Mouse (Mus musculus) embryonic fibroblast, embryonic 13.5 days (primary cell): ENCODE results near the gene Prpf6. TPM values are rescaled to one million over a fixed set of nuclear protein-coding genes. Genes with fewer than 3 reads are reported as not detected.

Experiments used
- H3K27ac ChIP-seq: 2 replicates; pipeline ENCODE4 v1.5.1; 2012; ENCODE audit warnings: low read length, control low read depth, inconsistent platforms; ENCODE audit not compliant: insufficient read depth
- H3K4me1 ChIP-seq: 2 replicates; pipeline ENCODE4 v1.6.1; 2011; ENCODE audit warnings: low read length; ENCODE audit not compliant: control insufficient read depth, insufficient read depth
- H3K4me3 ChIP-seq: 2 replicates; pipeline ENCODE4 v1.5.1; 2011; ENCODE audit warnings: mild to moderate bottlenecking, control low read depth, low read length; ENCODE audit not compliant: insufficient read depth
- CTCF ChIP-seq: IDR thresholded peaks from 2 replicates; pipeline ENCODE4 v1.5.1; 2011; ENCODE audit warnings: mild to moderate bottlenecking, control low read depth, low read length, moderate library complexity, borderline replicate concordance; ENCODE audit not compliant: insufficient read depth
- POLR2A ChIP-seq: IDR thresholded peaks from 2 replicates; pipeline ENCODE4 v1.6.1; 2011; ENCODE audit warnings: low read depth, mild to moderate bottlenecking, control low read depth, low read length, moderate library complexity
- polyA plus RNA-seq: library from polyadenylated mRNA; stranded (reverse); fragments of >200 nt; gene quantifications from 2 replicates; pipeline ENCODE4 v1.2.4, GENCODE M21; 2011; ENCODE audit warnings: low read depth; ENCODE audit not compliant: missing spikeins, insufficient read length

Prpf6 gene
- polyA plus RNA-seq, 1 experiment, result 59.4 TPM

DNA sequence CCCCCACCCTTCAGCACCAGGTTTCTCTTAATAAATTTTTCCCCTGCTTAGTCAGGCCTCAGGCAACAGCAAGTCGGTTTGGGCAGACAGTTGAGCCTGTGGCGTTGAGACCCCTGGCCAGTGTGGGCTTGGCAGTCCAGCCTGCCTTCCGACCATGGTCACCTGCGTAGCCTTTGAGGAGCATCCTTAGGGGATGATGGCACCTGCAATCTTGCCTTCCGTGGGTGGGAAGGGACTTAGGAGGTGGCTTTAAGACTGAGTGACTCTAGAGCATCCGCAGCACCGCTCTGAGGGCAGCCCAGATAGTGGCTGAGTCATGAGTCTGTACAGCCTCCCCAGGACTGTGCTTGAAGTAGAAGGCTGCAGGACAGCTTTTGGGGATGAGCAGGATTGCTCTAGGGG is 89.0 kb downstream of the Prpf6 start:
- Histone ChIP-seq H3K4me3 (peak overlapping the region; percentile 54), H3K4me1 (no peaks in the 10 kb centered on the region), H3K27ac (no peak overlapping the region)
- no peak for TF ChIP-seq CTCF
- peak; percentile 46; the same call in 1 of the 2 replicates for TF ChIP-seq POLR2A

DNA sequence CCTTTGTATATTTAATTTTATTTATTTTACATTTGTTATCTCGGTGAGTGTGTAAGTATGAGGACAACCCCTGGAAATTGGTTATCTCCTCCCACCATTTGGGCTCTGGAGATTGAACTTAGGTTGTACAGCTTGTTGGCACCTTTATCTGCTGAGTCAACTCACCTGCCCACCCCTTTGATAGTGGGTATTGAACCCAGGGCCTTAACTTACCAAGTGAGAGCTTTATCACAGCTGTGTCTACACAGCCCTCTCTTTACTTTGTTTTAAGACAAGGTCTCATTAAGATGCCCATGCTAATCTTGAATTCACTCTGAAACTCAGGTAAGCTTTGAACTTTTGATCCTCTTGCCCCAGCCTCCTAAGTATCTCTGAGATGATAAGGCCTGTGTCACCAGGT is 90.3 kb downstream of the Prpf6 start:
- no peak overlapping the region for H3K27ac ChIP-seq
- no peak overlapping the region for H3K4me3 ChIP-seq
- TF ChIP-seq CTCF (no peak), POLR2A (no peak)
- H3K4me1 ChIP-seq, result no peaks in the 10 kb centered on the region

DNA sequence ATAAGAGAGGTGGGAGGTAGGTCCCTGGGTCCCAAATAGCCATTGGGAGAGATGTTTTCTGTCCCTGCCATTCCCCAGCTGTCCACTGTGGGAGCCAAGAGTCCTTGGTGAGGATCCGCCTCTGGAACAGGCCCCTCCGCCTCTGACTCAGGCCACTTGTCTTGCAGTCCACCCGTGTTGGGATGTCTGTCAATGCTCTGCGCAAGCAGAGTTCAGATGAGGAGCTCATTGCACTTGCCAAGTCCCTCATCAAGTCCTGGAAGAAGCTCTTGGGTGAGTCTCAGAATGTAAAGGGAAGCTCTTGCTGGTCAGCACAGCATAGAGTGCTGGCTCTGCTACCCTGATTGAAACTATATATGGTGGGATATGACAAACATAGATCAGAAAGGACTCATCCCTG is 91.7 kb downstream of the Prpf6 start:
- TF ChIP-seq CTCF (no peak), POLR2A (no peak)
- Histone ChIP-seq H3K4me3 (no peak overlapping the region), H3K4me1 (no peaks in the 10 kb centered on the region), H3K27ac (no peak overlapping the region)

DNA sequence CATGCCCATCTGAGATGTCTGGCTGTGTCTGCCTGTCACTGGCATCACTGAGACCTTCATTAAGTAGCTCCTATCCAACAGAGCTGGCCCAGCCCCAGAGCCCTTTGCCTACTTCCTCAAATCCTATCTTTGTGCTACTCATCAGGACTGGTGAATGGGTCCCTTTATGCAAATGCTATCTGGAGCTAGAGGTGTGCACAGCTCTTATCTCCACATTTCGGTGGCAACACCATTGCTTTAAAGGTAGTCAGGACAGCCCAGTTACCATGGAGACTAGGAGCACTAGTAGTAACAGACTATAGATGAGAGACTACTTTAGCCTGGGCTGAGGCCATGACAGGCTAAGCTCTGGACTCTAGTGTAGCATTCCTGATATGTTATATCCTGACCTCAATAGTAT is 93.0 kb downstream of the Prpf6 start:
- Histone ChIP-seq H3K27ac (no peak overlapping the region), H3K4me3 (no peak overlapping the region), H3K4me1 (no peaks in the 10 kb centered on the region)
- TF ChIP-seq CTCF (no peak), POLR2A (no peak)

DNA sequence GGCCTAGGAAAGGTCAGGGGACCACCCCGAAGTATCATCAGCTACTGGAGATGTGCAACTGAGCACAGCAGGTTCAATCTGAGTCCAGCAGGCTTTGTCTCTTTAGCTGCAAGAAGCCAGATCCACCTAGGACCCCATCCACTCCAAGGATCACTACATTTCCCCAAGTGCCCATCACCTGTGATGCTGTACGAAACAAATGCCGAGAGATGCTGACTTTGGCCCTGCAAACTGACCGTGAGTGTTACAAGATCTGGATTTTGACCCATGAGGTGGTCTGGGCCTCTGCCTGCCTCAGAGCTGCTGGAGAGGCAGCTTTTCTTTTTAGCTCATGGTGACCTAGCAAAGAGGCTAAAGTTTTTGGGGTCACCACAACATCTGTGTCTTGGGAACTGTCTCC is 94.0 kb downstream of the Prpf6 start:
- no peak for TF ChIP-seq CTCF
- TF ChIP-seq POLR2A, result no peak
- no peak overlapping the region for H3K27ac ChIP-seq
- H3K4me3 ChIP-seq, result no peak overlapping the region
- H3K4me1 ChIP-seq, result no peaks in the 10 kb centered on the region

DNA sequence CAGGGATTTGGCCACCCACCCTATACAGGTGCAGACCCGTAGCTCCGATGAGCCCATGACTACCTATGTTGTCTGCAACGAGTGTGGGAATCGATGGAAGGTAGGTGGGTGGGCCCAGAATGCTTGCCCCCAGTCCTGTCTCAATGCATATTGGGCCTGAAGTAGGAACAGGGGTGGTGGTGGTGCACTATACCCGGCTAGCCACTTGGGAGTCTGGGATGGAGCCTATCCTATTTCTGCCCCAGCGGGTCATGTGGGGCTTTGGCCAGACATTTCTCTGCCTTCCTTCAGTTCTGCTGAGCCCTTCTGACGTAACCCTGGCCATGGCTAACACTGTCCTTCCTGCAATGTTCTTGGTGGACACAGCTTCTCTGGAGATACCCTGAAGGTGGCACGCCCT is 95.9 kb downstream of the Prpf6 start:
- H3K4me1 ChIP-seq, result no peaks in the 10 kb centered on the region
- TF ChIP-seq CTCF (no peak), POLR2A (peak; percentile 14; the same call in 1 of the 2 replicates)
- no peak overlapping the region for H3K4me3 ChIP-seq
- no peak overlapping the region for H3K27ac ChIP-seq

DNA sequence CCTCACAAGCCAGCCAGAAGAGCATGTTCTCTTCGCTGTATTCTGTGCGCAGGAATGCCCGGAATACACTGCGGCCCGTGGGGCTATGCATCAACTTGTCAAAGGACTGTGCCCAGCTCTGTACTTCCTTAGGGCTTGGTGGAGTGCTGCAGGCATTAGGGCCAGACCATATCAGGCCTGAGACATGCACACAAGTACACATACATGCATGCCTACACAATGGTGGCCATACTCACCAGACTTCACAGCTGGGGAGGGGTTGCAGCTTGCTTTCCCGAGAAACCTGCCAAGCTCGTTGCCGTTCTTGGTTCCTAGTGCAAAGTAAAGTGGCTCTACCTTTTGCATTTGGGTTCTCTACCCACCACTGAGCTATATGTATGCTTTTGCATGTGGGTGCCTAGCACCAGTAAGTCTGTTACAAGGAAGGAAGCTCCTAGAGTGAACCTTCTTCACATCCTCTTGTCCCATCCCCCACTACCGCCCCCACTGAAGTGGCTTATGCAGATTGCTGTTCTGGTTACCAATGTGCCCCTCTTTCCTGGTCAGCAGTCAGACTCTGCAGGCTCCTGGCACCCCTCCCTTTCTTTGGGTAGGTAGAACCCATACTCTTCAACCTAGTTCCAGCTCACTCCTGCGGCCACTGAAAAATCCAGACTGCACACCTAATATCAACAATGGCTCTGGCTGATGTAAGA is 97.9 kb downstream of the Prpf6 start:
- H3K4me3 ChIP-seq, result no peak overlapping the region
- H3K4me1 ChIP-seq, result no peaks in the 10 kb centered on the region
- H3K27ac ChIP-seq, result no peak overlapping the region
- no peak for TF ChIP-seq POLR2A
- TF ChIP-seq CTCF, result no peak

DNA sequence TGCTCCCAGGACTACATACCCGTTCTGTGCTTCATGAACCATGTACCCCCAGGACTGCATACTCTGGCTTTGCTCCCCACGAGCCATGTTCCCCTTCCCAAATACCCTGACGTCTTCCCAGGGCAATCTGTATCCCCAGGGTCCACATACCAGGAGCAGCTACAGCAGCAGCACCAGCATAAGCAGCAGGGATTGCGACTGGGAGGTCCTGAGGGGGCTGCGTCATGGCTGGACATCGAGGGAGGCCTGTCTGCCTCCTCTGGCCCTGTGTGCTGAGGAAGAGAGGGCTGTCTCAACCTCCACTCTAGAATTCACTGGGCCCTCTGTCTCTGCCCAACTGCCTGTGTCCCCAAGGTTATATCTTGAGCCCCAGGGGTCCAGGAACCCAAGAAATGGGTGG is 99.4 kb downstream of the Prpf6 start:
- Histone ChIP-seq H3K4me3 (no peak overlapping the region), H3K27ac (no peak overlapping the region), H3K4me1 (no peaks in the 10 kb centered on the region)
- no peak for TF ChIP-seq POLR2A
- TF ChIP-seq CTCF, result no peak

DNA sequence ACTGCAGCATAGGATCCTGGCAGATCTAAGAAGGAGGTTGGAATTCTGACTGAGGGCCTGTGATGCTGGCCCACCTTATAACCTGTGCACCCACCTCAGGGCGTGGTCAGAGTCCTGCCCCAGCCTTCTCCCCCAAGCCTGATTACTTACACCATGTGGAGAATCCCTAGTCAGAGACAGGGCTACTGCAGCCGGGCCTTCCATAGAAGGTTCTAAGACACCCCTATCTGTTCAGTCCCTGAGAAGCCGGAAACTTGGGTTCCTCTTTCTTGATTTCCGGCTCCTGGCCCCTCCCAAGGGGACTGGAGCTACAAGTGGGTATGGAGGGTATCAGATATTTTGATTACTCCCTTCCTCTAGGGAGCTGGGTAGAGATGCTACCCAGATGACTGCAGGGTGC is 99.9 kb downstream of the Prpf6 start:
- no peak overlapping the region for H3K4me3 ChIP-seq
- TF ChIP-seq POLR2A (no peak), CTCF (no peak)
- H3K27ac ChIP-seq, result no peak overlapping the region
- H3K4me1 ChIP-seq, result no peaks in the 10 kb centered on the region

DNA sequence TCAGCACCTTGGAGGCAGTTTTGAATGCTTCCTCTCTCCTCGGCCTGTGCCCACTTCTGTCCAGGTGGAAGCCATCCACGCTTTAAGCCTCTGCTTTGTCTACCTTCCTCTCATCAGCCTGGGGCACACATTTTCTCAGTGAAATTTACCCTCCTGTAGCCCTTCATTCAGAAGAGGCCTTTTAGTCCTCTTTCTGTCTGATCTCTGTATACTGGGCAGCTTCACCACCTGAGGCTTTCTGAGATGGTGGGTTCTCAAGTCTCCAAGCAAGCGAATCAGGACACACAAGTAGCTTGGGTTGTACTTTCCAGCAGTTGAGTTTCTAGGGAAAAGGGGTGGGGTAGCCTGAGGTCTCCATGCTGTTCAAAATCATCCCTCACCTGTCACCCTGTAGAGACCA is 100.6 kb downstream of the Prpf6 start:
- Histone ChIP-seq H3K4me3 (no peak overlapping the region), H3K4me1 (no peaks in the 10 kb centered on the region), H3K27ac (no peak overlapping the region)
- TF ChIP-seq CTCF (no peak), POLR2A (no peak)
